ENCODE assay signal across 32 mouse cellular contexts in the genomic region with DNA sequence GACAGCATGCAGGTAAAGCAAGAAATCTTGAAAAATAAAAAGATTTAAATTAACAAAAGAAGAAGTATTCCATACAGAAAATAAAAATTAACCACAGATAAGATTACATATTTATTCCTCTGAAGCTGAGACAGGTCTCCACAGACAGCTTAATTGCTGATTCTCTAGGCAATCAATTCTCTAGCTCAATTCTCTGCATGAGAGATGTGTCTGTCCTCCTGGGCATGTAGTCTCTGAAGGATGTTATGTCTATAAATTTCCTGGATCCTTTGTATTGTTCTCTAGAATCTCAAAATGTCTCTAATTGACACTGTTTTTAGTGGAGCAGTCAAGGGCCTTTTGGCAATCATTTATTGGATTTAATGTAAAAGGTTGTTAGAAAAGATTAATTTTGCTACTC. TPM values are rescaled to one million over a fixed set of nuclear protein-coding genes. Genes with fewer than 3 reads are reported as not detected.
"Had no signal": no experiment of that assay in that cellular context is flagged by ENCODE, and none has a peak within 500 bp of the region (broad histone marks: within the 10 kb centered on the region; RNA-seq: fewer than 3 reads in every experiment).

A gene (plus strand): TSS at position 301 of the 400 bp plus-strand sequence.

- H3K27ac ChIP-seq: embryonic facial prominence, embryonic 10.5 days; embryonic facial prominence, embryonic 12.5 days; embryonic facial prominence, embryonic 13.5 days; embryonic facial prominence, embryonic 15.5 days; forebrain, embryonic 10.5 days; forebrain, embryonic 12.5 days; forebrain, embryonic 13.5 days; forebrain, embryonic 15.5 days; gastrocnemius, adult 2 months; heart, adult 2 months; heart, embryonic 10.5 days had no signal

- H3K4me3 ChIP-seq: embryonic facial prominence, embryonic 10.5 days; embryonic facial prominence, embryonic 12.5 days; embryonic facial prominence, embryonic 13.5 days; embryonic facial prominence, embryonic 15.5 days; erythroblast, embryonic 14.5 days; forebrain, embryonic 10.5 days; forebrain, embryonic 12.5 days; forebrain, embryonic 13.5 days; forebrain, embryonic 15.5 days; gastrocnemius, adult 2 months; heart, adult 2 months; heart, embryonic 10.5 days had no signal

- H3K4me1 ChIP-seq: embryonic facial prominence, embryonic 10.5 days; embryonic facial prominence, embryonic 12.5 days; embryonic facial prominence, embryonic 13.5 days; embryonic facial prominence, embryonic 15.5 days; forebrain, embryonic 10.5 days; forebrain, embryonic 12.5 days; forebrain, embryonic 13.5 days; forebrain, embryonic 15.5 days; heart, embryonic 10.5 days had no signal

- DNase-seq: cerebellum, adult 9-10 months; cerebellum, adult 9-11 months; cerebellum, postnatal 10 days; cerebellum, postnatal 14 days; cerebellum, postnatal 36 days; embryo, embryonic 11 days; forebrain, postnatal 0 days; gastrocnemius, adult 2 months; gastrocnemius, postnatal 10 days; gastrocnemius, postnatal 14 days; gastrocnemius, postnatal 25 days; gastrocnemius, postnatal 36 days; heart, adult 18-20 months; heart, adult 2 months had no signal

RNA-seq across cellular contexts. Expression of the gene that starts here (rescaled TPM):
- polyA plus RNA-seq: cortical plate, adult 2 months; embryonic facial prominence, embryonic 10.5 days; embryonic facial prominence, embryonic 11.5 days; embryonic facial prominence, embryonic 12.5 days; embryonic facial prominence, embryonic 13.5 days; embryonic facial prominence, embryonic 14.5 days; embryonic facial prominence, embryonic 15.5 days; erythroblast, embryonic 14.5 days; forebrain, embryonic 10.5 days; forebrain, embryonic 11.5 days; forebrain, embryonic 12.5 days; forebrain, embryonic 13.5 days; forebrain, embryonic 14.5 days; forebrain, embryonic 15.5 days; forebrain, embryonic 16.5 days; forebrain, postnatal 0 days; frontal cortex, adult 2 months; gonadal fat pad, adult 2 months; heart, adult 2 months; heart, embryonic 10.5 days had no signal
